Mouse (Mus musculus) MEL (cell line): ENCODE data around the gene Ntn4. TPM values are rescaled to one million over a fixed set of nuclear protein-coding genes. Genes with fewer than 3 reads are reported as not detected.

Source experiments
- DNase-seq: peaks from one replicate; pipeline ENCODE4 v3.0.0; 2011; ENCODE audit warnings: low read depth, low spot score
- H3K27ac ChIP-seq: 2 replicates; pipeline ENCODE4 v1.5.1; 2012; ENCODE audit warnings: low read depth, mild to moderate bottlenecking, control low read depth, low read length, moderate library complexity; ENCODE audit not compliant: control insufficient read depth
- H3K27me3 ChIP-seq, 2 experiments: fragments of 150-350 bp in 1 of 2; sonication (generic) in 1 of 2; 2 replicates each; pipeline ENCODE4 v1.6.1; 2012; ENCODE audit warnings: low read length in 2 of 2, mild to moderate bottlenecking in 2 of 2, improper control_type of control experiment in 1 of 2, moderate library complexity in 1 of 2; ENCODE audit not compliant: insufficient read depth in 2 of 2, control insufficient read depth in 1 of 2
- H3K36me3 ChIP-seq, 2 experiments: 2 replicates each; pipeline ENCODE4 v1.6.1; 2012 to 2014; ENCODE audit warnings: low read length in 2 of 2, improper control_type of control experiment in 1 of 2, inconsistent platforms in 1 of 2, mild to moderate bottlenecking in 1 of 2; ENCODE audit not compliant: insufficient read depth in 2 of 2, control insufficient read depth in 1 of 2
- H3K4me1 ChIP-seq, 2 experiments: fragments of 150-350 bp in 1 of 2; sonication (generic) in 1 of 2; 2 replicates each; pipeline ENCODE4 v1.6.1; 2012; ENCODE audit warnings: low read length in 2 of 2, improper control_type of control experiment in 1 of 2, mild to moderate bottlenecking in 1 of 2; ENCODE audit not compliant: insufficient read depth in 2 of 2, control insufficient read depth in 1 of 2
- H3K4me3 ChIP-seq, 2 experiments: fragments of 150-350 bp in 1 of 2; sonication (generic) in 1 of 2; 2 replicates each; pipeline ENCODE4 v1.5.1; 2012; ENCODE audit warnings: low read depth in 2 of 2, low read length in 2 of 2, mild to moderate bottlenecking in 2 of 2, moderate library complexity in 2 of 2, control low read depth in 1 of 2, improper control_type of control experiment in 1 of 2; ENCODE audit not compliant: control insufficient read depth in 1 of 2, insufficient read depth in 1 of 2
- H3K79me2 ChIP-seq: 2 replicates; pipeline ENCODE4 v1.6.1; 2012; ENCODE audit warnings: mild to moderate bottlenecking, low read length, moderate library complexity; ENCODE audit not compliant: control insufficient read depth, poor library complexity, insufficient read depth
- H3K9ac ChIP-seq: 2 replicates; pipeline ENCODE4 v1.6.1; 2012; ENCODE audit warnings: low read depth, mild to moderate bottlenecking, control low read depth, low read length, moderate library complexity; ENCODE audit not compliant: control insufficient read depth, poor library complexity, severe bottlenecking
- H3K9me3 ChIP-seq: fragments of 150-350 bp; sonication (generic); replicated peaks from 2 replicates; pipeline ENCODE4 v1.6.1; 2012; ENCODE audit warnings: mild to moderate bottlenecking, low read length, improper control_type of control experiment, moderate library complexity; ENCODE audit not compliant: insufficient read depth
- BHLHE40 ChIP-seq: IDR thresholded peaks from 2 replicates; pipeline ENCODE4 v1.6.1; 2012; ENCODE audit warnings: low read depth, mild to moderate bottlenecking, inconsistent platforms, low read length, improper control_type of control experiment, borderline replicate concordance
- CHD1 ChIP-seq: IDR thresholded peaks from 2 replicates; pipeline ENCODE4 v1.6.1; 2012; ENCODE audit warnings: low read depth, mild to moderate bottlenecking, inconsistent platforms, low read length, improper control_type of control experiment
- CTCF ChIP-seq, 3 experiments: IDR thresholded peaks in 2 of 3; conservative IDR thresholded peaks in 1 of 3; 2 replicates each; pipeline ENCODE4 v1.5.1; 2011 to 2012; ENCODE audit warnings: low read length in 3 of 3, low read depth in 2 of 3, mild to moderate bottlenecking in 2 of 3, improper control_type of control experiment in 1 of 3, inconsistent platforms in 1 of 3, mixed read lengths in 1 of 3, moderate library complexity in 1 of 3; ENCODE audit not compliant: control insufficient read depth in 1 of 3, insufficient read depth in 1 of 3, poor library complexity in 1 of 3, severe bottlenecking in 1 of 3
- ELF1 ChIP-seq: IDR thresholded peaks from 2 replicates; pipeline ENCODE4 v1.6.1; 2014; ENCODE audit warnings: low read depth, mild to moderate bottlenecking, inconsistent platforms, low read length, improper control_type of control experiment, moderate library complexity
- ETS1 ChIP-seq: IDR thresholded peaks from 2 replicates; pipeline ENCODE4 v1.6.1; 2012; ENCODE audit warnings: low read depth, mild to moderate bottlenecking, inconsistent platforms, low read length, improper control_type of control experiment, moderate library complexity
- GATA1 ChIP-seq: IDR thresholded peaks from 2 replicates; pipeline ENCODE4 v1.6.1; 2011; ENCODE audit warnings: low read depth, low read length, improper control_type of control experiment
- HCFC1 ChIP-seq: IDR thresholded peaks from 2 replicates; pipeline ENCODE4 v1.6.1; 2012; ENCODE audit warnings: low read depth, mild to moderate bottlenecking, inconsistent platforms, low read length, improper control_type of control experiment, moderate library complexity
- JUND ChIP-seq: IDR thresholded peaks from 2 replicates; pipeline ENCODE4 v1.6.1; 2011; ENCODE audit warnings: low read depth, mild to moderate bottlenecking, improper control_type of control experiment, low read length
- KAT2A ChIP-seq: conservative IDR thresholded peaks from 2 replicates; pipeline ENCODE4 v1.6.1; 2012; ENCODE audit warnings: low read depth, low read length, improper control_type of control experiment, inconsistent platforms
- MAFK ChIP-seq: IDR thresholded peaks from 2 replicates; pipeline ENCODE4 v1.6.1; 2011; ENCODE audit warnings: low read depth, mild to moderate bottlenecking, low read length, improper control_type of control experiment, borderline replicate concordance
- MAX ChIP-seq: IDR thresholded peaks from 2 replicates; pipeline ENCODE4 v1.6.1; 2011; ENCODE audit warnings: low read length, improper control_type of control experiment
- MEF2A ChIP-seq: IDR thresholded peaks from 2 replicates; pipeline ENCODE4 v1.6.1; 2014; ENCODE audit warnings: low read depth, mild to moderate bottlenecking, inconsistent platforms, low read length, improper control_type of control experiment; ENCODE audit not compliant: poor library complexity, insufficient replicate concordance, severe bottlenecking; ENCODE audit errors: extremely low read depth
- MXI1 ChIP-seq: IDR thresholded peaks from 2 replicates; pipeline ENCODE4 v1.6.1; 2011; ENCODE audit warnings: mild to moderate bottlenecking, low read depth, low read length, improper control_type of control experiment
- MYB ChIP-seq: IDR thresholded peaks from 2 replicates; pipeline ENCODE4 v1.6.1; 2011; ENCODE audit warnings: mild to moderate bottlenecking, low read depth, low read length, improper control_type of control experiment
- MYC ChIP-seq: IDR thresholded peaks from 2 replicates; pipeline ENCODE4 v1.6.1; 2011; ENCODE audit warnings: low read depth, mild to moderate bottlenecking, low read length, improper control_type of control experiment, moderate library complexity
- NELFE ChIP-seq: IDR thresholded peaks from 2 replicates; pipeline ENCODE4 v1.6.1; 2011; ENCODE audit warnings: low read depth, low read length, improper control_type of control experiment
- POLR2A ChIP-seq, 2 experiments: IDR thresholded peaks; 2 replicates each; pipeline ENCODE4 v1.6.1; 2011 to 2012; ENCODE audit warnings: low read length in 2 of 2, mild to moderate bottlenecking in 2 of 2, control low read depth in 1 of 2, improper control_type of control experiment in 1 of 2, low read depth in 1 of 2, moderate library complexity in 1 of 2; ENCODE audit not compliant: control insufficient read depth in 1 of 2, insufficient read depth in 1 of 2, poor library complexity in 1 of 2
- POLR2AphosphoS2 ChIP-seq: IDR thresholded peaks from 2 replicates; pipeline ENCODE4 v1.6.1; 2011; ENCODE audit warnings: low read length, improper control_type of control experiment
- POLR2AphosphoS5 ChIP-seq: IDR thresholded peaks from 2 replicates; pipeline ENCODE4 v1.6.1; 2012; ENCODE audit warnings: low read depth, borderline replicate concordance, mild to moderate bottlenecking, inconsistent platforms, low read length, moderate library complexity, mixed read lengths
- RAD21 ChIP-seq: IDR thresholded peaks from 2 replicates; pipeline ENCODE4 v1.6.1; 2011; ENCODE audit warnings: mild to moderate bottlenecking, low read depth, low read length, improper control_type of control experiment
- RCOR1 ChIP-seq: IDR thresholded peaks from 2 replicates; pipeline ENCODE4 v1.6.1; 2012; ENCODE audit warnings: low read depth, mild to moderate bottlenecking, inconsistent platforms, low read length, improper control_type of control experiment
- SIN3A ChIP-seq: IDR thresholded peaks from 2 replicates; pipeline ENCODE4 v1.6.1; 2012; ENCODE audit warnings: low read length, improper control_type of control experiment, inconsistent platforms
- SMC3 ChIP-seq: IDR thresholded peaks from 2 replicates; pipeline ENCODE4 v1.6.1; 2011; ENCODE audit warnings: low read depth, low read length, improper control_type of control experiment
- TAL1 ChIP-seq: IDR thresholded peaks from 2 replicates; pipeline ENCODE4 v1.6.1; 2012; ENCODE audit warnings: mild to moderate bottlenecking, inconsistent platforms, low read length, moderate library complexity, mixed read lengths
- TCF12 ChIP-seq: IDR thresholded peaks from 2 replicates; pipeline ENCODE4 v1.6.1; 2014; ENCODE audit warnings: low read depth, mild to moderate bottlenecking, inconsistent platforms, low read length, improper control_type of control experiment, moderate library complexity
- USF1 ChIP-seq: IDR thresholded peaks from 2 replicates; pipeline ENCODE4 v1.6.1; 2014; ENCODE audit warnings: low read depth, mild to moderate bottlenecking, inconsistent platforms, low read length, improper control_type of control experiment, moderate library complexity
- USF2 ChIP-seq, 2 experiments: IDR thresholded peaks; 2 replicates each; pipeline ENCODE4 v1.6.1; 2011 to 2012; ENCODE audit warnings: improper control_type of control experiment in 2 of 2, low read length in 2 of 2, borderline replicate concordance in 1 of 2, inconsistent platforms in 1 of 2, low read depth in 1 of 2, mild to moderate bottlenecking in 1 of 2; ENCODE audit not compliant: insufficient read depth in 1 of 2
- ZC3H11A ChIP-seq: IDR thresholded peaks from 2 replicates; pipeline ENCODE4 v1.6.1; 2012; ENCODE audit warnings: low read depth, mild to moderate bottlenecking, inconsistent platforms, low read length, improper control_type of control experiment
- ZKSCAN1 ChIP-seq: IDR thresholded peaks from 2 replicates; pipeline ENCODE4 v1.6.1; 2012; ENCODE audit warnings: low read depth, mild to moderate bottlenecking, inconsistent platforms, low read length, improper control_type of control experiment, moderate library complexity
- ZMIZ1 ChIP-seq: IDR thresholded peaks from 2 replicates; pipeline ENCODE4 v1.6.1; 2012; ENCODE audit warnings: low read depth, mild to moderate bottlenecking, inconsistent platforms, low read length, improper control_type of control experiment, moderate library complexity
- ZNF384 ChIP-seq: IDR thresholded peaks from 2 replicates; pipeline ENCODE4 v1.6.1; 2012; ENCODE audit warnings: low read depth, mild to moderate bottlenecking, inconsistent platforms, low read length, improper control_type of control experiment
- polyA plus RNA-seq, 2 experiments: library from polyadenylated mRNA; stranded (reverse) in 1 of 2; unstranded in 1 of 2; fragments of >175 nt in 1 of 2; fragments of >200 nt in 1 of 2; gene quantifications; 2 replicates each; pipeline versions ENCODE4 v1.2.1 to v1.2.4; 2012; ENCODE audit warnings: low replicate concordance in 2 of 2, low read depth in 1 of 2; ENCODE audit not compliant: insufficient read length in 2 of 2, insufficient read depth in 1 of 2, missing spikeins in 1 of 2
- total RNA-seq: library from RNA; depleted of rRNA; stranded (reverse); fragments of 300-350 nt; gene quantifications from 2 replicates; pipeline ENCODE4 v1.2.3, GENCODE M21; 2012

Gene Ntn4
- total and polyA plus RNA-seq, 3 experiments = not detected

- Histone ChIP-seq H3K27me3 (peaks cover 6 to 8% of the 10 kb centered on the region in 2 experiments), H3K4me1 (no peaks in the 10 kb centered on the region), H3K36me3 (no peaks in the 10 kb centered on the region), H3K9me3 (no peaks in the 10 kb centered on the region), H3K79me2 (no peaks in the 10 kb centered on the region), H3K27ac (no peak overlapping the region), H3K4me3 (no peak overlapping the region), H3K9ac (no peak overlapping the region)
- DNase-seq = no peak
- TF ChIP-seq RCOR1 (no peak), CHD1 (no peak), ZMIZ1 (no peak), POLR2A (IDR thresholded peaks at IDR 0.05; ENCODE audit: control insufficient read depth in 1 of 2, insufficient read depth in 1 of 2, low read depth in 1 of 2, low read length in 2 of 2, poor library complexity in 1 of 2) (no peak), MYB (no peak), USF1 (no peak), TAL1 (no peak), ZNF384 (no peak), GATA1 (no peak), NELFE (no peak), MYC (no peak), RAD21 (no peak), ZKSCAN1 (no peak), SMC3 (no peak), HCFC1 (no peak), KAT2A (no peak), MAX (no peak), MEF2A (no peak), BHLHE40 (no peak)
These were observed 8.4 kb upstream of the Ntn4 start for GRCm38 (mm10) chr10:93632086-93632485.

- TF ChIP-seq CTCF (IDR thresholded peaks at IDR 0.05 in 2 of 3, conservative IDR thresholded peaks at IDR 0.05 in 1 of 3; ENCODE audit: control insufficient read depth in 1 of 3, insufficient read depth in 1 of 3, low read depth in 2 of 3, low read length in 3 of 3, poor library complexity in 1 of 3, severe bottlenecking in 1 of 3) (no peak), MAFK (no peak), MXI1 (no peak), ZC3H11A (no peak), MYB (no peak), POLR2AphosphoS5 (no peak), JUND (no peak), POLR2AphosphoS2 (no peak), MYC (no peak), ZMIZ1 (no peak), USF2 (IDR thresholded peaks at IDR 0.05; ENCODE audit: borderline replicate concordance in 1 of 2, insufficient read depth in 1 of 2, low read depth in 1 of 2, low read length in 2 of 2) (no peak), USF1 (no peak), ELF1 (no peak), ETS1 (no peak), SIN3A (no peak), ZNF384 (no peak), TCF12 (no peak), BHLHE40 (no peak), MEF2A (no peak), RAD21 (no peak)
- Histone ChIP-seq H3K4me3 (no peak overlapping the region), H3K79me2 (no peaks in the 10 kb centered on the region), H3K4me1 (no peaks in the 10 kb centered on the region), H3K36me3 (no peaks in the 10 kb centered on the region), H3K27ac (no peak overlapping the region), H3K9me3 (no peaks in the 10 kb centered on the region), H3K9ac (no peak overlapping the region), H3K27me3 (peaks cover 6 to 8% of the 10 kb centered on the region in 2 experiments)
- no peak for DNase-seq
These were observed 6.9 kb upstream of the Ntn4 start for GRCm38 (mm10) chr10:93633563-93633962.
